Mouse (Mus musculus) kidney, postnatal 0 days (tissue): Measurements from ENCODE around the gene Blm. TPM values are rescaled to one million over a fixed set of nuclear protein-coding genes. Genes with fewer than 3 reads are reported as not detected.

Source experiments
- ATAC-seq: fragments of 200-750 bp; cut with Nextera tagmentation; replicated peaks from 2 replicates; pipeline ENCODE4 v1.8.0; 2017; ENCODE audit warnings: low read depth, moderate number of reproducible peaks, moderate TSS enrichment, moderate library complexity; ENCODE audit not compliant: low FRiP score
- DNase-seq: peaks from one replicate; pipeline ENCODE4 v3.0.0-alpha.2; 2016; ENCODE audit warnings: low spot score
- H3K27ac ChIP-seq: fragments of 300-500 bp; sonication (generic); 2 replicates; pipeline ENCODE4 v1.5.1; 2014; ENCODE audit warnings: mild to moderate bottlenecking
- H3K27me3 ChIP-seq: fragments of 300-500 bp; sonication (generic); 2 replicates; pipeline ENCODE4 v1.6.1; 2014; ENCODE audit warnings: low read length, mixed read lengths; ENCODE audit not compliant: insufficient read depth
- H3K36me3 ChIP-seq: fragments of 300-500 bp; sonication (generic); 2 replicates; pipeline ENCODE4 v1.6.1; 2014; ENCODE audit warnings: low read length, mixed read lengths; ENCODE audit not compliant: insufficient read depth
- H3K4me1 ChIP-seq: fragments of 300-500 bp; sonication (generic); replicated peaks from 2 replicates; pipeline ENCODE4 v1.6.1; 2014; ENCODE audit warnings: antibody characterized with exemption, low read length, mixed read lengths; ENCODE audit not compliant: insufficient read depth
- H3K4me2 ChIP-seq: fragments of 300-500 bp; sonication (generic); 2 replicates; pipeline ENCODE4 v1.6.1; 2014; ENCODE audit warnings: mild to moderate bottlenecking, low read length, moderate library complexity, mixed read lengths
- H3K4me3 ChIP-seq: fragments of 300-500 bp; sonication (generic); replicated peaks from 2 replicates; pipeline ENCODE4 v1.5.1; 2014; ENCODE audit warnings: low read depth, low read length
- H3K9ac ChIP-seq: fragments of 300-500 bp; sonication (generic); 2 replicates; pipeline ENCODE4 v1.6.1; 2014; ENCODE audit warnings: low read depth, low read length
- H3K9me3 ChIP-seq: fragments of 300-500 bp; sonication (generic); replicated peaks from 2 replicates; pipeline ENCODE4 v1.6.1; 2016; ENCODE audit warnings: low read length, inconsistent platforms, mixed read lengths
- CTCF ChIP-seq: IDR thresholded peaks from 2 replicates; pipeline ENCODE4 v1.5.1; 2016; ENCODE audit warnings: antibody characterized with exemption, low read depth, mild to moderate bottlenecking, moderate library complexity
- WGBS: fragments of 180-500 bp; shearing (Covaris S2); extraction: QIAGEN DNeasy Blood & Tissue Kit; methylation state at CpG from one replicate; pipeline ENCODE4 v1.1.7; 2014; 5-methylcytosine and 5-hydroxymethylcytosine counted together
- polyA plus RNA-seq: library from polyadenylated mRNA; unstranded; fragments of >200 nt; fragmentation: Nextera tagmentation; extraction: Ambion mirVana; gene quantifications from 2 replicates; pipeline ENCODE4 v1.2.1, GENCODE M21; 2015

Gene Blm
- polyA plus RNA-seq, 1 experiment from 2014 or later: 6.7 TPM

- no peak for TF ChIP-seq CTCF
- no peak for ATAC-seq
- Histone ChIP-seq H3K4me3 (no peak overlapping the region), H3K4me2 (no peak overlapping the region), H3K27ac (no peak overlapping the region), H3K27me3 (no peaks in the 10 kb centered on the region), H3K9ac (0 out of 2 replicates have a peak overlapping the region, but pooled peaks have one; percentile 18), H3K4me1 (no peaks in the 10 kb centered on the region), H3K9me3 (no peaks in the 10 kb centered on the region), H3K36me3 (0 out of 2 replicates have a peak, but pooled peaks cover 18% of the 10 kb centered on the region)
- WGBS: 67% methylated on average over 3 of the region's 3 CpGs
- DNase-seq: no peak
These were observed 77.0 kb downstream of the Blm start for GRCm38 (mm10) chr7:80457831-80458343.

GRCm38 (mm10) chr7:80457241-80457640, 77.7 kb downstream of the Blm start:
- ATAC-seq (no peak), DNase-seq (peak; percentile 45)
- Histone ChIP-seq H3K4me1 (no peaks in the 10 kb centered on the region), H3K9me3 (no peaks in the 10 kb centered on the region), H3K4me2 (no peak overlapping the region), H3K4me3 (no peak overlapping the region), H3K27ac (no peak overlapping the region), H3K9ac (0 out of 2 replicates have a peak overlapping the region, but pooled peaks have one; percentile 4), H3K27me3 (no peaks in the 10 kb centered on the region), H3K36me3 (0 out of 2 replicates have a peak, but pooled peaks cover 18% of the 10 kb centered on the region)
- no peak for TF ChIP-seq CTCF
- 34% methylated on average over 6 of the region's 6 CpGs for WGBS

GRCm38 (mm10) chr7:80456327-80456726, 78.6 kb downstream of the Blm start:
- H3K36me3 ChIP-seq: 0 out of 2 replicates have a peak, but pooled peaks cover 17% of the 10 kb centered on the region
- H3K27me3 ChIP-seq: no peaks in the 10 kb centered on the region
- 66% methylated on average over 6 of the region's 6 CpGs for WGBS
- H3K4me3 ChIP-seq: no peak overlapping the region
- H3K4me2 ChIP-seq: no peak overlapping the region
- no peaks in the 10 kb centered on the region for H3K4me1 ChIP-seq
- no peak for TF ChIP-seq CTCF
- no peaks in the 10 kb centered on the region for H3K9me3 ChIP-seq
- no peak overlapping the region for H3K27ac ChIP-seq
- ATAC-seq (no peak), DNase-seq (no peak)
- H3K9ac ChIP-seq: no peak overlapping the region

- H3K27ac ChIP-seq: no peak overlapping the region
- H3K4me2 ChIP-seq: no peak overlapping the region
- no peaks in the 10 kb centered on the region for H3K9me3 ChIP-seq
- 80% methylated on average over 4 of the region's 4 CpGs for WGBS
- no peaks in the 10 kb centered on the region for H3K4me1 ChIP-seq
- no peak overlapping the region for H3K4me3 ChIP-seq
- TF ChIP-seq CTCF: no peak
- H3K27me3 ChIP-seq: no peaks in the 10 kb centered on the region
- ATAC-seq (no peak), DNase-seq (no peak)
- no peak overlapping the region for H3K9ac ChIP-seq
- 0 out of 2 replicates have a peak, but pooled peaks cover 11% of the 10 kb centered on the region for H3K36me3 ChIP-seq
These were observed 79.3 kb downstream of the Blm start for GRCm38 (mm10) chr7:80455505-80456160.

GRCm38 (mm10) chr7:80454786-80455185, 80.1 kb downstream of the Blm start:
- Histone ChIP-seq H3K9ac (no peak overlapping the region), H3K4me3 (no peak overlapping the region), H3K27me3 (no peaks in the 10 kb centered on the region), H3K4me1 (no peaks in the 10 kb centered on the region), H3K9me3 (no peaks in the 10 kb centered on the region), H3K36me3 (0 out of 2 replicates have a peak, but pooled peaks cover 7% of the 10 kb centered on the region), H3K27ac (no peak overlapping the region), H3K4me2 (no peak overlapping the region)
- no peak for ATAC-seq
- no peak for DNase-seq
- TF ChIP-seq CTCF: no peak
- WGBS: 81% methylated on average over 2 of the region's 2 CpGs

GRCm38 (mm10) chr7:80453997-80454396, 80.9 kb downstream of the Blm start:
- no peak for ATAC-seq
- 92% methylated on average over 5 of the region's 5 CpGs for WGBS

More at GRCm38 (mm10) chr7:80453997-80454396, 80.9 kb downstream of the Blm start:
- no peaks in the 10 kb centered on the region for H3K27me3 ChIP-seq
- H3K9ac ChIP-seq: no peak overlapping the region
- no peaks in the 10 kb centered on the region for H3K4me1 ChIP-seq
- no peak overlapping the region for H3K27ac ChIP-seq
- no peak for DNase-seq
- no peak overlapping the region for H3K4me3 ChIP-seq
- TF ChIP-seq CTCF: no peak
- H3K36me3 ChIP-seq: 0 out of 2 replicates have a peak, but pooled peaks cover 6% of the 10 kb centered on the region
- no peaks in the 10 kb centered on the region for H3K9me3 ChIP-seq
- no peak overlapping the region for H3K4me2 ChIP-seq
